Mouse (Mus musculus) liver, postnatal 0 days (tissue): ENCODE data around the gene Gnl1.
"Not testable (repeated sequence)": the region's sequence is repeated elsewhere in the genome, so short reads cannot be mapped to it uniquely, and the experiment has no call there.

ENCODE experiments used
- CTCF ChIP-seq: sonication (generic); IDR thresholded peaks from 2 replicates; pipeline ENCODE4 v1.5.1; 2016; ENCODE audit warnings: antibody characterized with exemption, low read depth
- EP300 ChIP-seq: IDR thresholded peaks from 2 replicates; pipeline ENCODE4 v1.6.1; 2016; ENCODE audit warnings: antibody characterized with exemption, low read depth, mild to moderate bottlenecking

DNA sequence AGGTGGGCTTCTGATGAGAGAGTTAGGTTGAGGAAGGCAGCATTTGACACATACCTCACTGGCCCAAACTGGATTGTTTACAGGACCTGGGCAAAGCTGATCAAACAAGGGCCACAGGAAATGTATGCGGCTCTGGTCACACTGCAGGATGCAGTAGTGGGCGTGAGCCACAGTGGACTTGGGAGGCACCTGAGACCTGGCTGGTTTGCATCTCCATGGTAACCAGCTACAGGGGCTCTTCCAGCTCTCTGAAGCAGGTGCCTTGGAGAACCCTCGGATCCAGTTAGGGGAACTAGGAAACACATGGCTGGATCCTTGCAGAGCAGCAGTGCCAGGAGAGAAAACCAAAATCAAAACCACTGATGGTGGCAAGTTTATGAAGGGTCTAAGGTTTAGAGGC, 54.9 kb downstream of the Gnl1 start:
- TF ChIP-seq CTCF, EP300: not testable (repeated sequence)
